Mouse (Mus musculus) hindbrain, postnatal 0 days (tissue): Measurements from ENCODE around the gene Olfr573-ps1. TPM values are rescaled to one million over a fixed set of nuclear protein-coding genes. Genes with fewer than 3 reads are reported as not detected.

ENCODE experiments used
- ATAC-seq: fragments of 200-750 bp; cut with Nextera tagmentation; 2 replicates; pipeline ENCODE4 v1.8.0; 2017; ENCODE audit warnings: mild to moderate bottlenecking, moderate TSS enrichment, moderate library complexity
- DNase-seq: peaks from one replicate; pipeline ENCODE4 v3.0.0-alpha.2; 2015; ENCODE audit warnings: low spot score
- H3K27ac ChIP-seq: fragments of 300-500 bp; sonication (generic); 2 replicates; pipeline ENCODE4 v1.5.1; 2014; ENCODE audit warnings: mild to moderate bottlenecking
- H3K27me3 ChIP-seq: fragments of 300-500 bp; sonication (generic); 2 replicates; pipeline ENCODE4 v1.6.1; 2014; ENCODE audit warnings: low read length, mixed read lengths; ENCODE audit not compliant: insufficient read depth
- H3K36me3 ChIP-seq: fragments of 300-500 bp; sonication (generic); 2 replicates; pipeline ENCODE4 v1.6.1; 2014; ENCODE audit warnings: low read length, mixed read lengths; ENCODE audit not compliant: insufficient read depth
- H3K4me1 ChIP-seq: fragments of 300-500 bp; sonication (generic); 2 replicates; pipeline ENCODE4 v1.6.1; 2014; ENCODE audit warnings: antibody characterized with exemption, low read length, mixed read lengths; ENCODE audit not compliant: insufficient read depth
- H3K4me2 ChIP-seq: fragments of 300-500 bp; sonication (generic); 2 replicates; pipeline ENCODE4 v1.6.1; 2014; ENCODE audit warnings: low read depth, mild to moderate bottlenecking, low read length, moderate library complexity, mixed read lengths
- H3K4me3 ChIP-seq: fragments of 300-500 bp; sonication (generic); 2 replicates; pipeline ENCODE4 v1.5.1; 2014; ENCODE audit warnings: low read length
- H3K9ac ChIP-seq: fragments of 300-500 bp; sonication (generic); replicated peaks from 2 replicates; pipeline ENCODE4 v1.6.1; 2014; ENCODE audit warnings: mild to moderate bottlenecking, low read length, moderate library complexity, mixed read lengths
- H3K9me3 ChIP-seq: fragments of 300-500 bp; sonication (generic); 2 replicates; pipeline ENCODE4 v1.6.1; 2016; ENCODE audit warnings: low read length, mixed read lengths
- CTCF ChIP-seq: IDR thresholded peaks from 2 replicates; pipeline ENCODE4 v1.5.1; 2016; ENCODE audit warnings: antibody characterized with exemption, control low read depth, low read depth
- WGBS: fragments of 180-500 bp; shearing (Covaris S2); extraction: QIAGEN DNeasy Blood & Tissue Kit; methylation state at CpG from one replicate; pipeline ENCODE4 v1.1.7; 2014; 5-methylcytosine and 5-hydroxymethylcytosine counted together
- polyA plus RNA-seq: library from polyadenylated mRNA; unstranded; fragments of >200 nt; fragmentation: Nextera tagmentation; extraction: Ambion mirVana; gene quantifications from 2 replicates; pipeline ENCODE4 v1.2.1, GENCODE M21; 2015
- total RNA-seq: library from RNA; depleted of rRNA; stranded (reverse); fragments of >200 nt; gene quantifications from 2 replicates; pipeline ENCODE4 v1.2.3, GENCODE M21; 2014; rRNA removed

The Olfr573-ps1 gene
- total and polyA plus RNA-seq, 2 experiments from 2014 or later = not detected

DNA sequence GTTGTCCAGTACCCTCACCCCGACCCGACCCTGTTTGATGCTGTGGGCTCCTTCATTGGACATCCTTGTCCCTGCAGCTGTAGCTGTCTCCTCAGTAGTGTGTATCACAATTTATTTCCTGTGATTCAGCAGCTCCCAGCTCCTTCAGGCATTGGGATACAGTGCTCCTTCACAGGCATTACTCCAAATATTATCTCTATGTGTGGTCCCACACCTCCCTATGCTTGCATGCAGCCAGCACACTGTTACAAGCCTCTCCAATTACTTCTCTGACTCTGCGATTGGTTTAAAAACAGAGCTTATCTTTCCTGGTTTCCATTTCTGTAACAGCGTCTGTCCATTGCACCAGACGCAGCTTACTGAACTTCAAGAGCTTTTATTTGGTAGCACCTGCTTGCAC, 26.0 kb downstream of the Olfr573-ps1 start:
- no peak overlapping the region for H3K27ac ChIP-seq
- no peak for TF ChIP-seq CTCF
- H3K9me3 ChIP-seq = no peaks in the 10 kb centered on the region
- no peaks in the 10 kb centered on the region for H3K27me3 ChIP-seq
- no peak overlapping the region for H3K4me3 ChIP-seq
- WGBS = 82% methylated on average over 5 of the region's 5 CpGs
- H3K4me1 ChIP-seq = no peaks in the 10 kb centered on the region
- no peak for DNase-seq
- no peak overlapping the region for H3K4me2 ChIP-seq
- ATAC-seq = no peak
- no peaks in the 10 kb centered on the region for H3K36me3 ChIP-seq
- H3K9ac ChIP-seq = no peak overlapping the region

- no peaks in the 10 kb centered on the region for H3K9me3 ChIP-seq
- H3K27ac ChIP-seq = no peak overlapping the region
- no peaks in the 10 kb centered on the region for H3K36me3 ChIP-seq
- H3K4me2 ChIP-seq = no peak overlapping the region
- 42% methylated on average over 1 of the region's 1 CpGs for WGBS
- no peak overlapping the region for H3K4me3 ChIP-seq
- H3K27me3 ChIP-seq = no peaks in the 10 kb centered on the region
- no peak for TF ChIP-seq CTCF
- H3K9ac ChIP-seq = no peak overlapping the region
- no peak for DNase-seq
- ATAC-seq = no peak
- H3K4me1 ChIP-seq = no peaks in the 10 kb centered on the region
Measured at GRCm38 (mm10) chr7:102915261-102915660, 27.1 kb downstream of the Olfr573-ps1 start.

Other genes starting within 250 kb of the Olfr573-ps1 start
- not detected in 2 replicates for gene Olfr557, start 246.7 kb downstream of the Olfr573-ps1 start, total RNA-seq
- gene Olfr557, start 246.7 kb downstream of the Olfr573-ps1 start, polyA plus RNA-seq = not detected in 2 replicates
- gene Olfr558, start 240.4 kb downstream of the Olfr573-ps1 start, total RNA-seq = 0.11 TPM in 1 of 2 replicates, not detected in the other
- gene Olfr558, start 240.4 kb downstream of the Olfr573-ps1 start, polyA plus RNA-seq = 0.23 TPM in 1 of 2 replicates, not detected in the other
- gene Olfr33, start 223.5 kb downstream of the Olfr573-ps1 start, total RNA-seq = not detected in 2 replicates
- gene Olfr33, start 223.5 kb downstream of the Olfr573-ps1 start, polyA plus RNA-seq = not detected in 2 replicates
- gene Olfr559, start 215.1 kb downstream of the Olfr573-ps1 start, total RNA-seq = not detected in 2 replicates
- gene Olfr559, start 215.1 kb downstream of the Olfr573-ps1 start, polyA plus RNA-seq = not detected in 2 replicates
- gene Olfr560, start 183.2 kb downstream of the Olfr573-ps1 start, total RNA-seq = not detected in 2 replicates
- gene Olfr560, start 183.2 kb downstream of the Olfr573-ps1 start, polyA plus RNA-seq = not detected in 2 replicates
- gene Olfr78, start 183.1 kb downstream of the Olfr573-ps1 start, total RNA-seq = 0.78 TPM in 1 of 2 replicates, not detected in the other
- 0.10 and 0.15 TPM in 2 replicates for gene Olfr78, start 183.1 kb downstream of the Olfr573-ps1 start, polyA plus RNA-seq
- gene Olfr561, start 171.4 kb downstream of the Olfr573-ps1 start, total RNA-seq = not detected in 2 replicates
- not detected in 2 replicates for gene Olfr561, start 171.4 kb downstream of the Olfr573-ps1 start, polyA plus RNA-seq
- gene Olfr564, start 139.1 kb downstream of the Olfr573-ps1 start, total RNA-seq = not detected in 2 replicates
- gene Olfr564, start 139.1 kb downstream of the Olfr573-ps1 start, polyA plus RNA-seq = not detected in 2 replicates
- not detected in 2 replicates for gene Olfr566, start 83.8 kb downstream of the Olfr573-ps1 start, total RNA-seq
- gene Olfr566, start 83.8 kb downstream of the Olfr573-ps1 start, polyA plus RNA-seq = not detected in 2 replicates
- gene Olfr568, start 65.5 kb downstream of the Olfr573-ps1 start, total RNA-seq = not detected in 2 replicates
- not detected in 2 replicates for gene Olfr568, start 65.5 kb downstream of the Olfr573-ps1 start, polyA plus RNA-seq
- not detected in 2 replicates for gene Olfr569, start 51.7 kb downstream of the Olfr573-ps1 start, total RNA-seq
- gene Olfr569, start 51.7 kb downstream of the Olfr573-ps1 start, polyA plus RNA-seq = not detected in 2 replicates
- gene Olfr570, start 48.0 kb downstream of the Olfr573-ps1 start, total RNA-seq = not detected in 2 replicates
- gene Olfr570, start 48.0 kb downstream of the Olfr573-ps1 start, polyA plus RNA-seq = not detected in 2 replicates
- not detected in 2 replicates for gene Olfr571, start 25.0 kb downstream of the Olfr573-ps1 start, total RNA-seq
- gene Olfr571, start 25.0 kb downstream of the Olfr573-ps1 start, polyA plus RNA-seq = not detected in 2 replicates
- gene Olfr572, start 18.2 kb downstream of the Olfr573-ps1 start, total RNA-seq = not detected in 2 replicates
- not detected in 2 replicates for gene Olfr572, start 18.2 kb downstream of the Olfr573-ps1 start, polyA plus RNA-seq
- not detected in 2 replicates for gene Olfr574, start 5.9 kb upstream of the Olfr573-ps1 start, total RNA-seq
- not detected in 2 replicates for gene Olfr574, start 5.9 kb upstream of the Olfr573-ps1 start, polyA plus RNA-seq
- not detected in 2 replicates for gene Olfr575, start 16.2 kb upstream of the Olfr573-ps1 start, total RNA-seq
- not detected in 2 replicates for gene Olfr575, start 16.2 kb upstream of the Olfr573-ps1 start, polyA plus RNA-seq
- not detected in 2 replicates for gene Olfr576, start 20.1 kb upstream of the Olfr573-ps1 start, total RNA-seq
- gene Olfr576, start 20.1 kb upstream of the Olfr573-ps1 start, polyA plus RNA-seq = not detected in 2 replicates
- not detected in 2 replicates for gene Olfr577, start 33.4 kb upstream of the Olfr573-ps1 start, total RNA-seq
- not detected in 2 replicates for gene Olfr577, start 33.4 kb upstream of the Olfr573-ps1 start, polyA plus RNA-seq
- gene Olfr578, start 46.7 kb upstream of the Olfr573-ps1 start, total RNA-seq = not detected in 2 replicates
- gene Olfr578, start 46.7 kb upstream of the Olfr573-ps1 start, polyA plus RNA-seq = not detected in 2 replicates
- not detected in 2 replicates for gene Olfr582, start 95.4 kb upstream of the Olfr573-ps1 start, total RNA-seq
- gene Olfr582, start 95.4 kb upstream of the Olfr573-ps1 start, polyA plus RNA-seq = not detected in 2 replicates
- gene Olfr583, start 108.7 kb upstream of the Olfr573-ps1 start, total RNA-seq = not detected in 2 replicates
- gene Olfr583, start 108.7 kb upstream of the Olfr573-ps1 start, polyA plus RNA-seq = not detected in 2 replicates
- gene Olfr584, start 139.3 kb upstream of the Olfr573-ps1 start, total RNA-seq = not detected in 2 replicates
- gene Olfr584, start 139.3 kb upstream of the Olfr573-ps1 start, polyA plus RNA-seq = not detected in 2 replicates
- not detected in 2 replicates for gene Olfr585, start 155.1 kb upstream of the Olfr573-ps1 start, total RNA-seq
- gene Olfr585, start 155.1 kb upstream of the Olfr573-ps1 start, polyA plus RNA-seq = not detected in 2 replicates
- not detected in 2 replicates for gene Olfr586, start 183.1 kb upstream of the Olfr573-ps1 start, total RNA-seq
- not detected in 2 replicates for gene Olfr586, start 183.1 kb upstream of the Olfr573-ps1 start, polyA plus RNA-seq
- gene Olfr588-ps1, start 198.3 kb upstream of the Olfr573-ps1 start, total RNA-seq = not detected in 2 replicates
- not detected in 2 replicates for gene Olfr588-ps1, start 198.3 kb upstream of the Olfr573-ps1 start, polyA plus RNA-seq
- not detected in 2 replicates for gene Olfr589, start 213.8 kb upstream of the Olfr573-ps1 start, total RNA-seq
- not detected in 2 replicates for gene Olfr589, start 213.8 kb upstream of the Olfr573-ps1 start, polyA plus RNA-seq
- not detected in 2 replicates for gene Olfr591, start 235.8 kb upstream of the Olfr573-ps1 start, total RNA-seq
- gene Olfr591, start 235.8 kb upstream of the Olfr573-ps1 start, polyA plus RNA-seq = not detected in 2 replicates
- not detected in 2 replicates for gene Olfr592, start 242.2 kb upstream of the Olfr573-ps1 start, total RNA-seq
- gene Olfr592, start 242.2 kb upstream of the Olfr573-ps1 start, polyA plus RNA-seq = not detected in 2 replicates